Mouse (Mus musculus) heart, postnatal 10 days (tissue): Measurements from ENCODE around the gene Prickle4. TPM values are rescaled to one million over a fixed set of nuclear protein-coding genes. Genes with fewer than 3 reads are reported as not detected.
A peak's percentile ranks its signal among the peaks of the same experiment; 100 is the strongest.

Experiments used
- DNase-seq, 2 experiments: peaks; one replicate each; pipeline ENCODE4 v3.0.0; 2021
- intact Hi-C: fragments of 180-260 bp; cut with DNase I; formaldehyde crosslinking; loops from one replicate; pipeline ENCODE4 v1.15.1; 2025
- total RNA-seq, 2 experiments: library from RNA; stranded (reverse); gene quantifications; 2 replicates each; pipeline ENCODE4 v1.2.3; 2021

Gene Prickle4
- total RNA-seq, 2 experiments from 2014 or later, result 2.8 to 3.5 TPM

GRCm38 (mm10) chr17:47707961-47708360 lies 13.4 kb upstream of the Prickle4 start:
- intact Hi-C loops, result no loop called here
- no peak for DNase-seq

- peak in 1 of 2 experiments; percentile 31 for DNase-seq
- intact Hi-C loops, result no loop called here
These were observed 11.7 kb upstream of the Prickle4 start for GRCm38 (mm10) chr17:47706196-47706595.

GRCm38 (mm10) chr17:47704692-47705091 lies 10.2 kb upstream of the Prickle4 start:
- DNase-seq, result no peak
- intact Hi-C loops, result no loop called here

- intact Hi-C loops, result no loop called here
- DNase-seq, result no peak
These were observed 9.0 kb upstream of the Prickle4 start for GRCm38 (mm10) chr17:47703556-47703955.

GRCm38 (mm10) chr17:47702548-47703345 lies 8.2 kb upstream of the Prickle4 start:
- intact Hi-C loops, result no loop called here
- DNase-seq, result no peak

- intact Hi-C loops, result no loop called here
- DNase-seq, result no peak
These were observed 7.3 kb upstream of the Prickle4 start for GRCm38 (mm10) chr17:47701793-47702192.

- intact Hi-C loops, result no loop called here
These were observed 4.5 kb upstream of the Prickle4 start for GRCm38 (mm10) chr17:47699055-47699454.

GRCm38 (mm10) chr17:47698156-47698555 lies 3.6 kb upstream of the Prickle4 start:
- intact Hi-C loops, result no loop called here
- no peak for DNase-seq

More at GRCm38 (mm10) chr17:47699055-47699454, 4.5 kb upstream of the Prickle4 start:
- DNase-seq, result no peak

- DNase-seq, result no peak
- intact Hi-C loops, result no loop called here
These were observed 788 bp upstream of the Prickle4 start for GRCm38 (mm10) chr17:47695337-47695710.

GRCm38 (mm10) chr17:47694442-47694502 lies 264 bp downstream of the Prickle4 start, which contains the start of gene Gm21981:
Gene Gm21981, minus strand, starts transcription at chr17:47694455.
- no peak for DNase-seq
- intact Hi-C loops, result no loop called here

GRCm38 (mm10) chr17:47693671-47694441 lies 680 bp downstream of the Prickle4 start:
- peak; percentile 25 to 39 for DNase-seq
- intact Hi-C loops, result no loop called here

GRCm38 (mm10) chr17:47691650-47692049 lies 2.9 kb downstream of the Prickle4 start:
- no peak for DNase-seq
- intact Hi-C loops, result no loop called here

GRCm38 (mm10) chr17:47689894-47690293 lies 4.6 kb downstream of the Prickle4 start:
- DNase-seq, result no peak
- intact Hi-C loops, result loop anchor here (5.0 kb wide), 1 partner anchor 178 kb away; no protein-coding TSS in a partner anchor

- intact Hi-C loops, result loop anchor here (5.0 kb wide), 1 partner anchor 177 kb away; no protein-coding TSS in a partner anchor
- DNase-seq, result peak; percentile 77 to 79
These were observed 5.6 kb downstream of the Prickle4 start, which contains the start of gene Frs3 for GRCm38 (mm10) chr17:47688608-47689575. Gene Frs3, plus strand, starts transcription at chr17:47689030.

- intact Hi-C loops, result loop anchor here (5.0 kb wide), 1 partner anchor 176 kb away; no protein-coding TSS in a partner anchor
- DNase-seq, result no peak
These were observed 6.3 kb downstream of the Prickle4 start, which contains the start of gene Tomm6 for GRCm38 (mm10) chr17:47688344-47688607. Gene Tomm6, minus strand, starts transcription at chr17:47688386.

- peak; percentile 95 to 97 for DNase-seq
- intact Hi-C loops, result loop anchor here (5.0 kb wide), 1 partner anchor 175 kb away; no protein-coding TSS in a partner anchor
These were observed 6.9 kb downstream of the Prickle4 start for GRCm38 (mm10) chr17:47687409-47688343.

GRCm38 (mm10) chr17:47682836-47683235 lies 11.7 kb downstream of the Prickle4 start:
- intact Hi-C loops, result no loop called here

GRCm38 (mm10) chr17:47678702-47679101 lies 15.8 kb downstream of the Prickle4 start:
- DNase-seq, result no peak
- intact Hi-C loops, result loop anchor here (5.0 to 10.0 kb wide), 3 partner anchors 46 to 274 kb away; partner anchors contain the start of genes Bysl, Gm20517, Guca1a and Med20

More at GRCm38 (mm10) chr17:47682836-47683235, 11.7 kb downstream of the Prickle4 start:
- no peak for DNase-seq

GRCm38 (mm10) chr17:47678238-47678637 lies 16.3 kb downstream of the Prickle4 start:
- intact Hi-C loops, result loop anchor here (5.0 to 10.0 kb wide), 3 partner anchors 46 to 273 kb away; partner anchors contain the start of genes Bysl, Gm20517, Guca1a and Med20
- DNase-seq, result no peak
